Mouse (Mus musculus) left cerebral cortex, adult 2 months (tissue): ENCODE results near the gene Prdm2. TPM values are rescaled to one million over a fixed set of nuclear protein-coding genes. Genes with fewer than 3 reads are reported as not detected.

Source experiments
- DNase-seq, 2 experiments: peaks; one replicate each; pipeline ENCODE4 v3.0.0; 2021 to 2022; ENCODE audit warnings: low spot score in 2 of 2, mixed read lengths in 1 of 2; ENCODE audit errors: extremely low spot score in 1 of 2
- H3K27ac ChIP-seq: fragments of 200-600 bp; 2 replicates; pipeline ENCODE4 v1.8.1; 2022
- H3K4me3 ChIP-seq: fragments of 200-600 bp; 2 replicates; pipeline ENCODE4 v1.8.1; 2022
- CTCF ChIP-seq: fragments of 200-600 bp; IDR thresholded peaks from 2 replicates; pipeline ENCODE4 v1.8.1; 2022; ENCODE audit warnings: antibody characterized with exemption, mild to moderate bottlenecking, moderate library complexity
- intact Hi-C: fragments of 180-260 bp; cut with DNase I; formaldehyde crosslinking; loops from one replicate; pipeline ENCODE4 v1.15.1; 2025
- total RNA-seq, 2 experiments: library from RNA; stranded (reverse); gene quantifications; 2 replicates each; pipeline ENCODE4 v1.2.3; 2021

The Prdm2 gene
- total RNA-seq, 2 experiments from 2014 or later = 43.3 to 49.2 TPM

DNA sequence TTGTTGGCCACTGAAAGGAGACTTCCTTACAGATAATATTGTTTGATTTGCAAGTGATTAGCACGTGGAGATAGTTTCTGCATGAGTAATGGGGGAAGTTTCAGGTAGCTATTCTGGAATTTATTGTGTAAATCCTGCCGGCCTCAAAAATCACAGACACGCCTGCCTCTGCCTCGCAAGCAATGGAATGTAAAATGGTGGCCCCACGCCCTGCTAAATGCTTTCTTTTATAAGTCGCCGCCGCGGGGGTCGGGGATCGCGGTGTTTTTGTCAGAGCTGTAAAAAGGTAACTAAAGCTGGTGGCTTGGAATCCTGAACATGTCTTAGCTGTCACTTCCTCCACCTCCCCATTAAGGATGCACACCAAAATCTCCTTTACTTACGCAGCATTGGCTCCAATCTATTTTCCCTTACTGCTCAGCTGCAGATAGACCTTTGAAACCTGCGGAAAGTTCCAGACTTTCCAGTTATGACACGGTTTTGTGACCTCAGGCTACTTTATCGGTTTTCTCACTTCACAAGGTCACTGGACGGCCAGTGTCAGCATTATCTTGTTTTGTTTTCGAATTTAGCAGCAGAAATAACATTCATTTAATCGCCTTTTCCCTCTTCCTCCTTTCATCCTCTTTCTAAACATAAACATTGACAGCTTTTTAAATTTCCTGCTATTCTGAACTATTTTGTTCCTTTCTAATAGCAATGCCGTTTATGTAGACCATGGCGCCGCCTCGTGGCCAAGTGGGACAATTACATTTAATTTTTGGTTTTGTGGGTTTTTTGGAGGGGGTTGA, 25.6 kb upstream of the Prdm2 start:
- peak; percentile 85 for TF ChIP-seq CTCF
- intact Hi-C loops = loop anchor here (1.0 to 2.0 kb wide), 2 partner anchors 126 to 211 kb away; no protein-coding TSS in a partner anchor
- DNase-seq = peak; percentile 33 to 52
- peak overlapping the region; percentile 18; the same call in 1 of the 2 replicates for H3K4me3 ChIP-seq
- no peak overlapping the region for H3K27ac ChIP-seq

DNA sequence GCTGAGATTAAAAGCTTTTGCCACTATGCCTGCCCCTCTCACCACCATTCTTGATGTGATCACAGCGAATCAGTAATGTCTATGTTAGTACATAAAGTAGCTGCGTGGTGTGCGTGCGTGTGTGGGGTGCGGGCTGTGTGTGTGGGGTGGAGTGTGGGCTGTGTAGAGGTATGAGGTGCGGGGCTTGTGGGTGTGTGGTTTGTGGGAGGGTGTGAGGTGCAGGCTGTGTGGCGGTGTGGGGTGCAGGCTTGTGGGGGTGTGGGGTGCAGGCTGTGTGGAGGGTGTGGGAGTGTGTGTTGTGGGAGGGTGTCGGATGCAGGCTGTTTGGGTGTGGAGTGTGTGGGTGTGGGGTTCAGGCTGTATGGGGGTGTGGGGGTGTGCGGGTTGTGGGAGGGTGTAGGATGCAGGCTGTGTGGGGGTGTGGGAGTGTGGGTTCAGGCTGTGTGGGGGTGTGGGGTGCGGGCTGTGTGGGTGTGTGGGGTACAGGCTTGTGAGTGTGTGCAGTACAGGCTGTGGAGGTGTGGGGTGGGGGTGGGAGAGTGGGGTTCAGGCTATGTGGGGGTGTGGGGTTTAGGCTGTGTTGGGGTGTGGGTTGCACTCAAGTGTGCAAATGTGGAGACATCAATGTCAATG, 19.1 kb upstream of the Prdm2 start:
- TF ChIP-seq CTCF = no peak
- no peak overlapping the region for H3K27ac ChIP-seq
- H3K4me3 ChIP-seq = no peak overlapping the region
- intact Hi-C loops = no loop called here
- DNase-seq = no peak

DNA sequence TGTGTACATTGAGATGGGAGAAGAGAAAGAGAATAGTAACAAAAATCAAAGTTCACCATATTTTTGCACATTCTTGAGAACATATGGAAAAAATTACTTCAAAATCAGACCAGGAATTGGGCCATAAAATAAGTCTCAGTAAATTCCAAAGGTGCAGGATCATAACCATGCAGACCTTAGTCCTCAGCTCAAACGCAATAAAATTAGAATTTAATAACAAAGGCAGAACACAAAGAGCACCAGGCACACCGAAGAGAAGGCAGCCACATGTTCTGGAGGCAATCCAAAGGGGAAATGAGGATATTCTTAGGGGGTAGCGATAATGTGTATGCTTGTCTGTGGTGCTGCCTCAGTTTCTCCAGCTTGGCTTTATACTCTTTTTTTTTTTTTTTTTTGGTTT, 18.3 kb upstream of the Prdm2 start:
- intact Hi-C loops = no loop called here

DNA sequence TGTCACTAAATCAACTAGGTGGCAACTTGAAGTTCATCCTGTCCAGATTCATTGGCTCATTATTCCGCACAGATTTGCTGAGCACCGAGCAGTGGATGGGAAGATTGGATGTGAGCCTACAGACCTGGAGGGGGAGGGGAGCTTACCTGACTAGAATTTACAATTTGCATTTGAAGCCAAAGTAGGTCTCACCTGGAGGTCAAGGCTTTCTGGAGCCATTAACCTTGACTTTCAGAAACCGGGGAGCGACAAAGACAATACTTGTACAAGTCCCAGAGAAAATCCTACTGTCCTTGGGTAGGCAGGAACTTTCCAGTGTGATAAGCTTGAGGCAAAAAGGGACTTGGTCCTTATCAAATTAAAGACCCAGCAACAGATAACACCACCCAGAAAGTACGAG, 15.2 kb upstream of the Prdm2 start:
- DNase-seq = no peak
- Histone ChIP-seq H3K27ac (no peak overlapping the region), H3K4me3 (no peak overlapping the region)
- intact Hi-C loops = no loop called here
- TF ChIP-seq CTCF = no peak

More for the DNA sequence above, 18.3 kb upstream of the Prdm2 start:
- Histone ChIP-seq H3K27ac (no peak overlapping the region), H3K4me3 (no peak overlapping the region)
- no peak for TF ChIP-seq CTCF
- no peak for DNase-seq

DNA sequence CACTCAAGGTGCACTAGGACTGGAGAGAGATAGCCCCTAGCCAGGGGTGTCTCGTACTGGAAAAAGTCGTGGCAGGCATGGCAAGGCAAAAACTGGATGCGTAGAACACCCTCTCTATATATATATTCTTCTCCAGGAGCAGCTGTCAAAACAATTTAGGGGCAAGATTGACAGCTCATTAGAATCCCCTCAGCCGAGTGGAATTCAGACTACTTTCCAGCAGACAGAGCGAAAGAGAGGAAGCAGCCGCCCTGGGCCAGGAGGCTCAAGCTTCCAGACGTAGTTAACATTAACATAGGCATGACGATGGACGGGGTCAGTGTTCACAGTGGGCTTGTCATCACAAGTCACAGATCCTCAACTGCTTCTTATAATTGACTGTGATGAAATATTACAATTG, 13.1 kb upstream of the Prdm2 start:
- H3K4me3 ChIP-seq = no peak overlapping the region
- intact Hi-C loops = no loop called here
- H3K27ac ChIP-seq = no peak overlapping the region
- no peak for TF ChIP-seq CTCF
- no peak for DNase-seq

DNA sequence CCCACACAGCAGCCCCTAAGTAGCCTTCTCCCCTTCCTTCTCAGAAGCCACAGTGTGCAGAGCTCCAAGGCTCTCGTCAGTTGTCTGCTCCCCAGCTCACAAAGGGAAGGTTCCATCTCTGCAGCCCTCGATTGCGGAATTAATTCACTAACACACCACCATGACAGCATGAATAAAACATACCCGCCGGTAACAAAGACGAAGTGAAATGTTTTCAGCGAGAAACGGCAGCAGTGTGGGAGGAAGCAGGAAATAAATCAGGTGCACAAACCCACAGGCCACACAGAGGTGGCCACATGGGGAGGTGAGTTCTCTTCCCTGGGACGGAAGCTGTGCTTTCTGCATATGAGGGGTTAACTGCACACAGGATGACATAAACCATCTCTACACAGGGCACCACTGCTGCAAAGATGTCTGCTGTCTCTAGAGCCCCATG, 6.5 kb upstream of the Prdm2 start:
- intact Hi-C loops = no loop called here
- DNase-seq = no peak
- H3K27ac ChIP-seq = no peak overlapping the region
- no peak for TF ChIP-seq CTCF
- H3K4me3 ChIP-seq = no peak overlapping the region

DNA sequence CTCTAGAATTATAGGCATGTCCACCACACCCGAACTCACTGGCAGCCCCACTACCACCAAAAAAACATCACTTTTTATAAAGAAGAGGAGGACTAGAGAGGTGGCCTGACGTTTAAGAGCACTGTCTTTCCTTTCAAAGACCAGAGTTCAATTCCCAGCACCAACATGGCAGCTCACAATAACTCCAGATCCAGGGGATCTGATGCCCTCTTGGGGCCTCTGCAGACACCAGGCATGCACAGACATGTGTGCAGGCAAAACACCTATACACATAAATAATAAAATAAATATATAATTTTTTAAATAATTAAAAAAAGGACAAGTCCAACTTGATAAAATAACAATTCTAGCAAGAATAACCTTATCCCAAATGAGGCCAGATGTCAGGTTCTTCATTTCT, 6.1 kb upstream of the Prdm2 start:
- Histone ChIP-seq H3K27ac (no peak overlapping the region), H3K4me3 (no peak overlapping the region)
- intact Hi-C loops = no loop called here
- no peak for TF ChIP-seq CTCF
- no peak for DNase-seq

DNA sequence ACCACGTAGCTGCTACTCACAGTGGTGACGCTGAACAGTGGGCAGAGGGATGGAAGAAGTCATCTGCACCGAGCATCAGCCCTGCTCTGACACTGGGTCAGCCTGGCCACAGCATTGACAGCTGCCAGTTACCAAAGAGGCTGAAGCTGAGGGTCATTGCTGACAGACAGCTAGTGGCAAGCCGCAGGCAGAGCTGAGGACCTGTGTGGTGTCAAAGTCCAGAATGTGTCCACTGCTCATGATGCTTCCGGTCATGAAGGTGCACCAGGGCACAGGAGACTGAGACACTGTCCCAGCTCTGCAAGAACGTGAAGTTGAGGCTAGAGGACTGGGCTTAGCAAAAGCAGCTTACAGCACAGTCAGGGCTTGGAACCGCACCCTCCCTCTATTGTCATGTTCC, 4.4 kb upstream of the Prdm2 start:
- DNase-seq = no peak
- no peak overlapping the region for H3K4me3 ChIP-seq
- no peak overlapping the region for H3K27ac ChIP-seq
- no peak for TF ChIP-seq CTCF
- intact Hi-C loops = no loop called here

DNA sequence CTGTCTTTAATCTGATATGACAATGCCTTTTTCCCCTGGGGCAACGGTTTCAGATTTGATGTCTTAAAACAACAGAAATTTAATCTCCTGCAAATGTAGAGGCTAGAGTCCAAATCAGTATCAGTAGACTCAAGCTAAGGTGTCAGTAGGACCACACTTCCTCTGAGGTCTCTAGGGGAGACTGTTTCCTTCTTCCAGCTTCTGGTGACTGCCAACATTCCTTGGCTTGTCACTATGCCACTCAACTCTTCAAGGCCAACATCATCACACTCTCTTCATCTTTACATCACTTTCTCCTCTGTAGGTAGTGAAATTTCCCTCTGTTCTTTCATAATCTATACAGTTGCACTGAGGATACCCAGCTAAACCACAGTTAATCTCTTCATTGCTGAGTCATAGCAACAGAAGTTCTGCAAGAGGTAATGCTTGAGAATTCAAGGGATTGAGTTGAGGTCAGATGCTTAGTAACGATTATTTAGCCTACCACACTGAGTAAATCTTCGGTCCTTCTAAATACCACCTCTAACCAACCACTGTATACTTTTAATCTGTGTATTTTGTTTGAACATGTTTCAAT, 1.5 kb upstream of the Prdm2 start:
- H3K27ac ChIP-seq = no peak overlapping the region
- DNase-seq = no peak
- no peak overlapping the region for H3K4me3 ChIP-seq
- intact Hi-C loops = no loop called here
- TF ChIP-seq CTCF = no peak

DNA sequence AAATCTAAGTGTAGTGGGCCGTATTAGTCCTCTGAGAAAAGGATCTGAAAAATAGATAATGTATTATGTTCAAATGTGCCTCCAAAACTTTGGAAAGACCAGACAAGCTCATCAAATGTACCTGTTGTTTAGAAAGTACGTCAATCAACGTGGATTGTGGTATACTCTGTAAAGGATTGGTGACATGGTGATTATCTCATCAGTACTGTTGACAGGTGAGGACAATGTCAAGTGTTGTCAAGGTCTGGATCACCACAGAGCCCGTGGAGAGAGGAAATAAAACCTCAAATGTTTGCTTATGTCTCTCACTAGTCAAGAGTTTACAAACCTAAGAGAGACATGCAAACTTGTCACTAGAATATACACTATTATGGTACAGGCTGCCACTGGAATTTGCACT, 776 bp upstream of the Prdm2 start:
- no peak for DNase-seq
- H3K27ac ChIP-seq = no peak overlapping the region
- H3K4me3 ChIP-seq = no peak overlapping the region
- intact Hi-C loops = no loop called here
- no peak for TF ChIP-seq CTCF

DNA sequence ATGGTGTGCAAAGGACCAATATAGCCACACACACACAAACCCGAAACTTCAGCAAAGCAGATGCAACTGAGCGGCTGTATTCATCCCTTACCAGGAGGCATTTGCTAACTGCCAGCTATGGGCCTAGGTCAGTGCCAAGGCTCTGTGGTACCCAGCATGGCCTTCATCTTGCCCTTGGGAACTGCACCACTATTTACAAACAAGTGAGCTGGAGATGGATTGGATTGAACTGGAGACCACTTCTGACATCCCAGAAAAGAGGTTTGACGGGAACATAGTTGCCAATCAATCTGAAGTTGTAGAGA, 332 bp upstream of the Prdm2 start:
- peak overlapping the region; percentile 96 for H3K4me3 ChIP-seq
- no peak for DNase-seq
- no peak for TF ChIP-seq CTCF
- intact Hi-C loops = no loop called here
- peak overlapping the region; percentile 95 for H3K27ac ChIP-seq

DNA sequence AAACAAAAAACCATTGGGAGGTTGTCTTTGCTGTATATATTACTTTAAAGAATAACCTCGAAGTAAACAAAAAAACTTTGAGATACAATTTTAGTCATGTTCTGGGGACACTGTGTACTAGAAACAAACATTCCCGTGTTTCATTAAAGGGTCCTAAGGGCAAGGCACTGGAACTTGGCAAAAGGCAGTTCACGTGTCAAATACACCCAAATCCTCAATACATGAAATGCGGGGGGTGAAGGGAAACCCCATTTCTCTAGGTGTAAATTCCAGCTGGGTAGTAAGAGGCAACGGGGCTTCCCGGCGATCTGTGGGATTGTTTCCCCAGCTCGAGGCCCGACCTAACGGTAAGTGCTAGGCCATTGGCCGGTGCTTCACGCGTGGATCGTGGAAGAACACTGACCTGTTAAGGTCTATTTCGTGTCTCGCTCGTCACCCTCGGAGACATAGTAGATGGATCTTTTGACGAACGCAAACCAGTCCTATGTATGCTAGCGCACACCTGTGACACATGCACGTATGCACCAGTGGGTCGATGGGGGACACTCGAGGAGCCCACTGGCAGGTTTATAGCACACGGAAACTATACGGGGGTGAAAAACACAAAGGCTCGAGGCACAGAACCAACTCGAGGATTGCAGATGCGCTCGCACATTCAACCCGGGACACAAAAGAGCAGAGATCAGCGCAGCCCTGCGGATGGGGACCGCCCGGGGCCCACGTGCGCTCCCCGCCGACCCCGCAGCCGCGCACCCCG, 1.0 kb downstream of the Prdm2 start:
- intact Hi-C loops = loop anchor here (1.0 to 2.0 kb wide), 2 partner anchors 49 to 98 kb away; no protein-coding TSS in a partner anchor
- Histone ChIP-seq H3K4me3 (peak overlapping the region; percentile 96), H3K27ac (peak overlapping the region; percentile 95)
- TF ChIP-seq CTCF = no peak
- DNase-seq = peak; percentile 29 to 57
